Mouse (Mus musculus) forebrain, embryonic 11.5 days (tissue): ENCODE measurements around the gene Gnpat. TPM values are rescaled to one million over a fixed set of nuclear protein-coding genes. Genes with fewer than 3 reads are reported as not detected.
A peak's percentile ranks its signal among the peaks of the same experiment; 100 is the strongest.

Experiments
- ATAC-seq: fragments of 200-750 bp; cut with Nextera tagmentation; replicated peaks from 2 replicates; pipeline ENCODE4 v1.8.0; 2017; ENCODE audit warnings: moderate TSS enrichment; ENCODE audit not compliant: low FRiP score
- DNase-seq: peaks from one replicate; pipeline ENCODE4 v3.0.0-alpha.2; 2017; ENCODE audit warnings: low spot score
- H3K27ac ChIP-seq: fragments of 300-500 bp; sonication (generic); 2 replicates; pipeline ENCODE4 v1.5.1; 2014; ENCODE audit warnings: low read depth, low read length
- H3K27me3 ChIP-seq: fragments of 300-500 bp; sonication (generic); 2 replicates; pipeline ENCODE4 v1.6.1; 2014; ENCODE audit warnings: mild to moderate bottlenecking, low read length, mixed read lengths; ENCODE audit not compliant: control insufficient read depth, insufficient read depth
- H3K36me3 ChIP-seq: fragments of 300-500 bp; sonication (generic); 2 replicates; pipeline ENCODE4 v1.6.1; 2014; ENCODE audit warnings: mild to moderate bottlenecking, low read length, moderate library complexity, mixed read lengths; ENCODE audit not compliant: control insufficient read depth, insufficient read depth
- H3K4me1 ChIP-seq: fragments of 300-500 bp; sonication (generic); replicated peaks from 2 replicates; pipeline ENCODE4 v1.6.1; 2014; ENCODE audit warnings: low read length, mixed read lengths; ENCODE audit not compliant: control insufficient read depth, insufficient read depth
- H3K4me2 ChIP-seq: fragments of 300-500 bp; sonication (generic); 2 replicates; pipeline ENCODE4 v1.6.1; 2014; ENCODE audit warnings: low read depth, mild to moderate bottlenecking, low read length, moderate library complexity, mixed read lengths; ENCODE audit not compliant: severe bottlenecking
- H3K4me3 ChIP-seq: fragments of 300-500 bp; sonication (generic); 2 replicates; pipeline ENCODE4 v1.5.1; 2014; ENCODE audit warnings: low read depth, low read length
- H3K9ac ChIP-seq: fragments of 300-500 bp; sonication (generic); 2 replicates; pipeline ENCODE4 v1.6.1; 2014; ENCODE audit warnings: low read length
- H3K9me3 ChIP-seq: fragments of 300-500 bp; sonication (generic); 2 replicates; pipeline ENCODE4 v1.6.1; 2016; ENCODE audit warnings: low read length, mixed read lengths; ENCODE audit not compliant: control insufficient read depth
- WGBS: fragments of 180-500 bp; shearing (Covaris S2); extraction: QIAGEN DNeasy Blood & Tissue Kit; methylation state at CpG from one replicate; pipeline ENCODE4 v1.1.7; 2014; 5-methylcytosine and 5-hydroxymethylcytosine counted together
- polyA plus RNA-seq: library from polyadenylated mRNA; unstranded; fragments of >200 nt; fragmentation: Nextera tagmentation; extraction: Ambion mirVana; gene quantifications from 2 replicates; pipeline ENCODE4 v1.2.1, GENCODE M21; 2014

The Gnpat gene
- polyA plus RNA-seq, 1 experiment from 2014 or later = 153 TPM

DNA sequence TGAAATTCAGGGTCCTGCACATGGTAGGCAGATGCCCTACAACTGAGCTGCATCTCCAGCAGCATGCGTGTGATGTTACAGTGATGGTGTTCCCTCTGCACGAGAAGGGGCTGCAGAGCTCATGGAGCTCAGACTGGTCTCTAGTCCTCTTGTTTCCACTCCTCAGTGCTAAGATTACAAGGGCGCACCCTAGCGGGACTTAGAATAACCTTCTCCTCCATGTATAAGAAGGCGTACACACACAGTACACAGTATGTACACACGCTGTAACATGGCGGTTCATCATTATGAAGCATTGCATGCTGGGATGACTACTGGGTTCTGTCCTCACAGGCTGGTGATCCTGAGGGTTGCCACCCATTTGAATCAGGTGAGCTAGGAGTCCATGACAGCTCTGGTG, 9.2 kb downstream of the Gnpat start:
- Histone ChIP-seq H3K27ac (no peak overlapping the region), H3K9me3 (no peaks in the 10 kb centered on the region), H3K4me2 (no peak overlapping the region), H3K4me3 (no peak overlapping the region), H3K36me3 (no peaks in the 10 kb centered on the region; the same call in 1 of the 2 replicates), H3K27me3 (no peaks in the 10 kb centered on the region), H3K4me1 (no peaks in the 10 kb centered on the region), H3K9ac (no peak overlapping the region)
- ATAC-seq (no peak), DNase-seq (no peak)
- 90% methylated on average over 7 of the region's 7 CpGs for WGBS

GRCm38 (mm10) chr8:124872690-124873089, 9.9 kb downstream of the Gnpat start:
- Histone ChIP-seq H3K9me3 (no peaks in the 10 kb centered on the region), H3K27me3 (no peaks in the 10 kb centered on the region), H3K4me1 (no peaks in the 10 kb centered on the region), H3K36me3 (no peaks in the 10 kb centered on the region; the same call in 1 of the 2 replicates), H3K4me3 (no peak overlapping the region), H3K9ac (no peak overlapping the region), H3K27ac (no peak overlapping the region), H3K4me2 (no peak overlapping the region)
- ATAC-seq = no peak
- DNase-seq = no peak
- WGBS = 96% methylated on average over 5 of the region's 5 CpGs

DNA sequence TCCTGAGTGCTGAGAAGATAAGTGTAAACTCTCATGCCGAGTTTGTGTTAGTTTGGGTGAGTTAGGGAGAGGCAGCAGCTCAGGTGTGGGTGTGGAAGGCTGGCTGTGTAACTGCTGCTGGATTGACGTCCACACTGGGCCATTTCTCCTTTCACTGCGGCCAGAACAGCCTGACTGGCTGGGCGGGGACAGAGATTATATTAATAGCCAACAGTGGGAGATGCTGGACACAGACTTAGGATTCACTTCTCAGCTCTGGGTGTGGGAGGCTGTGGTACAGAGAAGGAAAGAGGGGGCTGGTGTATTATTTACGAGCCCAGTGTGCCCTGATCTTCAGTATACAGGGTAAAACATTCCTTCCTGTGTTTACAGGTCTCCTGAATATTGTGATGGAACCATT, 15.3 kb downstream of the Gnpat start:
- H3K27me3 ChIP-seq = no peaks in the 10 kb centered on the region
- no peak overlapping the region for H3K4me2 ChIP-seq
- ATAC-seq (no peak), DNase-seq (no peak)
- no peaks in the 10 kb centered on the region for H3K4me1 ChIP-seq
- no peaks in the 10 kb centered on the region for H3K9me3 ChIP-seq
- peaks cover 13% of the 10 kb centered on the region for H3K36me3 ChIP-seq
- H3K27ac ChIP-seq = no peak overlapping the region
- no peak overlapping the region for H3K9ac ChIP-seq
- 92% methylated on average over 5 of the region's 5 CpGs for WGBS
- no peak overlapping the region for H3K4me3 ChIP-seq

GRCm38 (mm10) chr8:124878946-124879526, 16.2 kb downstream of the Gnpat start:
- no peaks in the 10 kb centered on the region for H3K27me3 ChIP-seq
- H3K27ac ChIP-seq = no peak overlapping the region
- H3K9me3 ChIP-seq = no peaks in the 10 kb centered on the region
- no peaks in the 10 kb centered on the region for H3K4me1 ChIP-seq
- H3K36me3 ChIP-seq = peaks cover 14% of the 10 kb centered on the region
- no peak overlapping the region for H3K4me2 ChIP-seq
- 91% methylated on average over 10 of the region's 10 CpGs for WGBS
- DNase-seq (no peak), ATAC-seq (no peak)
- H3K4me3 ChIP-seq = no peak overlapping the region
- H3K9ac ChIP-seq = no peak overlapping the region

DNA sequence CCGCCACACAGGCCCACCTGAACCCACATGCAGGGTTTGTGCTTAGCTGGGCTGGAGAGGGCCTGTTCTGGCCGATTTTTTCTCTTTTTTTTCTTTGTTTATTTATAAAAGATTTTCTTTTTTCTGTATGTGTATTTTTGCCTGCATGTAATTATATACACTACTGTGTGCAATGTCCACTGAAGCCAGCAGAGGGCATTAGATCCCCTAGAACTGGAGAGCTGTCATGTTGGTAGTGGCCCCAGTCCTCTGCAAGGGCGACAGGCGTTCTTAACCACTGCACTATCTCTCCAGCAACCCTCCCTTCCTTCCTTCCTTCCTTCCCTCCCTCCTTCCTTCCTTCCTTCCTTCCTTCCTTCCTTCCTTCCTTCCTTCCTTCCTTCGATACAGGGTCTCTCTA, 25.6 kb downstream of the Gnpat start:
- H3K27me3 ChIP-seq = no peaks in the 10 kb centered on the region
- H3K36me3 ChIP-seq = peaks cover 21% of the 10 kb centered on the region
- H3K4me1 ChIP-seq = no peaks in the 10 kb centered on the region
- H3K9me3 ChIP-seq = no peaks in the 10 kb centered on the region; the same call in 1 of the 2 replicates
- 96% methylated on average over 5 of the region's 5 CpGs for WGBS
- no peak overlapping the region for H3K27ac ChIP-seq
- H3K4me3 ChIP-seq = no peak overlapping the region
- H3K9ac ChIP-seq = no peak overlapping the region
- DNase-seq (no peak), ATAC-seq (no peak)
- H3K4me2 ChIP-seq = no peak overlapping the region

DNA sequence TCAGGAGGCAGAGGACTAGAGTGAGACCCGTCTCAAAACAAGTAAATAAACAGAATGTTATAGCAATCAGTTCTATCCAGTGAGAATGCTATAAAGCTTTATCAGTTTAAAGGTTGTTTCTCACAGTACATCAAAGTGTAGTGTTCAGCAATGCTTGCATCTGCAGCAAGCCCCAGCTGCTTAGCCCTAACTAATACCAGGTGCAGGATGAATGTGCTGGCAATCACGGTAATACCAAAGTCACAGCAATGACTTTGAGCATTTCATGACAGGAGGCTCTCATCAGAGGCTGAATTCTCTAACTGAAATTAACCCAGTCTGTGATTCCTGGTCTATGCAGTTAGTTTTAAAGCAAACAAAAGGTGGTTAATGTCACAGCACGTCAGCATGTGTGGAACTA, 29.8 kb downstream of the Gnpat start:
- Histone ChIP-seq H3K4me2 (no peak overlapping the region), H3K27ac (no peak overlapping the region), H3K9ac (no peak overlapping the region), H3K4me1 (0 out of 2 replicates have a peak, but pooled peaks cover 2% of the 10 kb centered on the region), H3K36me3 (peaks cover 17% of the 10 kb centered on the region), H3K9me3 (no peaks in the 10 kb centered on the region; the same call in 1 of the 2 replicates), H3K4me3 (no peak overlapping the region), H3K27me3 (no peaks in the 10 kb centered on the region)
- ATAC-seq = no peak
- no peak for DNase-seq
- 75% methylated on average over 3 of the region's 3 CpGs for WGBS

DNA sequence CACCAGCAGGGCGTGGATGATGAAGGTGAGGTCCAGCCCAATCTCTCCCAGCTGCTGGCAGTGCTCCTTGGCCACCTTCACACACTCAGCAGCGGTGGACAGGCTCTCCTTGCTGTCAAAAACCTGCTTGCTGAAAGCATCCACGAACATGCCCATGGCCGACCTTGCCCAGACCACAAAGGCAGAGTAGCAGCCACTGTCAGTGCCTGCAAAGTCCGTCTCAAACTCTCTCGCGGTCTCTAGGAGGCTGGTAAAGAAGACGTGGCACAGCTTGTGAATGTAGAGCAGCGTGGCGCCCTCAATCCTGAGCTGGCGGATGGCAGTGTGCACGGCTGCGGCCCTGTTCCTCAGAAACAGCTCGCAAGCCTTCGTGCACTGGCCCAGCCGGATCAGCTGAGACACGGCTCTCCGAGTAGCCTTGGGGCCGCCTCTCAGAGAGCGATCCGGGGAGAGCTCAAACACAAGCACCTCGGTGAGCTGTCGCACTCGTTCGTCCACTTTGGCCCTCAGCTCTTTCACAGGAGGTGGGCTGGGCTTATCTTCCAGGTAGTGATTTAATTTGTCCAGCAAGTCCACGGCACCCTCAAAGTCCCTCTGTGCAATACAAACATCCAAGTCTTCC, 33.3 kb downstream of the Gnpat start:
- Histone ChIP-seq H3K4me1 (peaks cover 8% of the 10 kb centered on the region), H3K9ac (no peak overlapping the region), H3K4me3 (peak overlapping the region; percentile 92), H3K9me3 (no peaks in the 10 kb centered on the region), H3K4me2 (peak overlapping the region; percentile 95), H3K36me3 (peaks cover 10% of the 10 kb centered on the region; the same call in 1 of the 2 replicates), H3K27me3 (no peaks in the 10 kb centered on the region), H3K27ac (no peak overlapping the region)
- ATAC-seq (no peak), DNase-seq (no peak)
- 81% methylated on average over 26 of the region's 26 CpGs for WGBS

GRCm38 (mm10) chr8:124896632-124897385, 34.0 kb downstream of the Gnpat start:
- 1% methylated on average over 59 of the region's 60 CpGs for WGBS
- Histone ChIP-seq H3K36me3 (peaks cover 14% of the 10 kb centered on the region; the same call in 1 of the 2 replicates), H3K9me3 (no peaks in the 10 kb centered on the region), H3K9ac (peak overlapping the region; percentile 68), H3K4me3 (peak overlapping the region; percentile 92), H3K27ac (peak overlapping the region; percentile 68), H3K4me2 (peak overlapping the region; percentile 95), H3K27me3 (no peaks in the 10 kb centered on the region), H3K4me1 (peaks cover 8% of the 10 kb centered on the region)
- ATAC-seq (peak; percentile 36), DNase-seq (peak; percentile 86)
